11 mouse cellular contexts compared by ENCODE assay signal in the genomic region with DNA sequence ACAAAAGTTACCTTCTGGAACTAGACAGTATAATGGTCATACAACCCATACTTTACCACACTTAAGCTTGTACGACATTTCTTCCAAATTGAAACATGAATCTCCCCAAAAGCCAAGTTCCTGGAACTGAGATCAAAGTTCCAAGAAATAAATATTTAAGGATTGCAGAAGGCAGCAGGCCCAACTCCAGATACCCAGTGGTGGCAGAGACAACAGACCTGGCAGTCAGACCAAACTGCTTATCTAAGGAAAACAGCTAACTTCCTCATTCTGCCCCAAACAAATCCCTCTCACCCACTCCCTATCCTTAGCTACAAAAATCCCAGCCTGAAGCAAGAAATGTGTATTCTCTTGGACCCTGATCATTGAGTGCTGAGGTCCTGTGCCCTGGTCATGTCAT. TPM values are rescaled to one million over a fixed set of nuclear protein-coding genes. Genes with fewer than 3 reads are reported as not detected.
DNase-seq lines count a peak whose midpoint lies in the region; ATAC-seq and TF ChIP-seq lines count a peak whose summit lies in the region.
"Had no signal": no experiment of that assay in that cellular context is flagged by ENCODE, and none has a peak within 500 bp of the region (broad histone marks: within the 10 kb centered on the region; RNA-seq: fewer than 3 reads in every experiment).

No protein-coding gene starts in this region.

- H3K4me2 ChIP-seq in heart, postnatal 0 days (ENCODE audit: low read depth, low read length): 0 out of 2 replicates have a peak overlapping the region, but pooled peaks have one; percentile 7
- peak overlapping the region; percentile 91 for H3K4me2 ChIP-seq in liver, embryonic 13.5 days

- H3K27me3 ChIP-seq in heart, postnatal 0 days (ENCODE audit: control insufficient read depth, insufficient read depth, low read length): no peaks in the 10 kb centered on the region
- no peaks in the 10 kb centered on the region for H3K27me3 ChIP-seq in testis, adult 2 months (ENCODE audit: control insufficient read depth, insufficient read depth, low read length)
- no peaks in the 10 kb centered on the region for H3K27me3 ChIP-seq in liver, embryonic 13.5 days

- no peak for DNase-seq in heart, postnatal 0 days (ENCODE audit: low spot score)
- no peak for DNase-seq in heart, postnatal 25 days (ENCODE audit: low spot score)
- DNase-seq in testis, postnatal 10 days (ENCODE audit: low spot score): no peak
- DNase-seq in liver, embryonic 13.5 days: peak; percentile 39
- DNase-seq in thymus, adult 18-20 months: no peak
- no peak for DNase-seq in adrenal gland, postnatal 14 days
- no peak for DNase-seq in spleen, postnatal 14 days (ENCODE audit: low spot score in 2 of 2)
- DNase-seq: lung, adult 2 months; right cerebral cortex, postnatal 25 days had no signal

- no peak for TF ChIP-seq CTCF in heart, postnatal 0 days (IDR thresholded peaks at IDR 0.05; ENCODE audit: low read depth)
- no peak for TF ChIP-seq CTCF in testis, adult 2 months (IDR thresholded peaks at IDR 0.05; ENCODE audit: control insufficient read depth, insufficient read depth, insufficient replicate concordance, low read depth, low read length)

- no peak for TF ChIP-seq POLR2A in testis, adult 2 months (IDR thresholded peaks at IDR 0.05; ENCODE audit: control insufficient read depth, low read depth, low read length)

- WGBS in heart, postnatal 0 days: 72% methylated on average over 1 of the region's 1 CpGs
- WGBS in liver, embryonic 13.5 days (ENCODE audit: insufficient replicate concordance): 10% methylated on average over 1 of the region's 1 CpGs

- no peaks in the 10 kb centered on the region for H3K36me3 ChIP-seq in heart, postnatal 0 days (replicated peaks; ENCODE audit: control insufficient read depth, insufficient read depth, low read length)
- peaks cover 2% of the 10 kb centered on the region for H3K36me3 ChIP-seq in testis, adult 2 months (ENCODE audit: control insufficient read depth, insufficient read depth, low read length)
- peaks cover 13% of the 10 kb centered on the region for H3K36me3 ChIP-seq in liver, embryonic 13.5 days

- intact Hi-C loops in heart, postnatal 25 days (cut with DNase I): loop anchor here (5.0 kb wide), 3 partner anchors 73 to 238 kb away; partner anchors contain the start of genes Alkbh5 and Tmem11

- H3K4me1 ChIP-seq in heart, postnatal 0 days (ENCODE audit: control insufficient read depth, insufficient read depth): peaks cover 31% of the 10 kb centered on the region
- H3K4me1 ChIP-seq in testis, adult 2 months (ENCODE audit: control insufficient read depth, insufficient read depth, low read length): peaks cover 15% of the 10 kb centered on the region
- peaks cover 52% of the 10 kb centered on the region for H3K4me1 ChIP-seq in liver, embryonic 13.5 days (replicated peaks)

- no peak for TF ChIP-seq EP300 in heart, postnatal 0 days (IDR thresholded peaks at IDR 0.05; ENCODE audit: low read depth)

- no peak overlapping the region for H3K27ac ChIP-seq in heart, postnatal 0 days (ENCODE audit: low read depth)
- H3K27ac ChIP-seq in testis, adult 2 months (ENCODE audit: control insufficient read depth, insufficient read depth, low read depth, low read length): no peak overlapping the region
- H3K27ac ChIP-seq in liver, embryonic 13.5 days: no peak overlapping the region
- H3K27ac ChIP-seq: kidney, postnatal 0 days had no signal

- no peak overlapping the region for H3K9ac ChIP-seq in heart, postnatal 0 days (replicated peaks; ENCODE audit: low read depth, low read length)
- peak overlapping the region; percentile 87; the same call in 1 of the 2 replicates for H3K9ac ChIP-seq in liver, embryonic 13.5 days

- H3K9me3 ChIP-seq in heart, postnatal 0 days (replicated peaks; ENCODE audit: control insufficient read depth, low read length): no peaks in the 10 kb centered on the region
- H3K9me3 ChIP-seq in liver, embryonic 13.5 days (replicated peaks): no peaks in the 10 kb centered on the region

- no peak overlapping the region for H3K4me3 ChIP-seq in heart, postnatal 0 days (ENCODE audit: low read depth, low read length)
- peak overlapping the region; percentile 14; the same call in 1 of the 2 replicates for H3K4me3 ChIP-seq in testis, adult 2 months (ENCODE audit: control insufficient read depth, low read depth, low read length)
- H3K4me3 ChIP-seq in liver, embryonic 13.5 days (replicated peaks): peak overlapping the region; percentile 85; the same call in 1 of the 2 replicates

- ATAC-seq in heart, postnatal 0 days (ENCODE audit: insufficient read depth, low read depth): no peak
- ATAC-seq in liver, embryonic 13.5 days (ENCODE audit: low read depth): no peak

RNA-seq across cellular contexts. Expression of gene Top3a, which starts 2.3 kb away (rescaled TPM):
- 7.3 and 8.8 TPM in 2 replicates for total RNA-seq in heart, postnatal 0 days (2014; rRNA removed; ENCODE audit: low replicate concordance)
- polyA plus RNA-seq in heart, postnatal 0 days (2015; fragmentation: Nextera tagmentation; extraction: Ambion mirVana): 3.8 and 4.4 TPM in 2 replicates
- total RNA-seq in heart, postnatal 25 days (2021): 1 to 10 TPM; 4.1 to 4.2 TPM
- 14.4 and 14.8 TPM in 2 replicates for polyA plus RNA-seq in testis, adult 2 months (2012; rRNA removed)
- polyA plus RNA-seq in liver, embryonic 13.5 days (2015; fragmentation: Nextera tagmentation; extraction: Ambion mirVana): 6.7 and 8.5 TPM in 2 replicates
- 9.2 and 9.7 TPM in 2 replicates for total RNA-seq in adrenal gland, postnatal 14 days (2021)

RNA-seq across cellular contexts. Expression of gene Smcr8, which starts 2.5 kb away (rescaled TPM):
- total RNA-seq in heart, postnatal 0 days (2014; rRNA removed; ENCODE audit: low replicate concordance): 7.6 and 8.2 TPM in 2 replicates
- 2.0 and 2.1 TPM in 2 replicates for polyA plus RNA-seq in heart, postnatal 0 days (2015; fragmentation: Nextera tagmentation; extraction: Ambion mirVana)
- 10 to 100 TPM; 13.4 to 16.3 TPM for total RNA-seq in heart, postnatal 25 days (2021)
- polyA plus RNA-seq in testis, adult 2 months (2012; rRNA removed): 4.5 and 4.6 TPM in 2 replicates
- polyA plus RNA-seq in liver, embryonic 13.5 days (2015; fragmentation: Nextera tagmentation; extraction: Ambion mirVana): 2.2 and 3.2 TPM in 2 replicates
- total RNA-seq in adrenal gland, postnatal 14 days (2021): 20.8 and 22.4 TPM in 2 replicates

RNA-seq across cellular contexts. Expression of gene Shmt1, which starts 36.7 kb away (rescaled TPM):
- 34.6 and 77.7 TPM in 2 replicates for total RNA-seq in heart, postnatal 0 days (2014; rRNA removed; ENCODE audit: low replicate concordance)
- 25.2 and 26.7 TPM in 2 replicates for polyA plus RNA-seq in heart, postnatal 0 days (2015; fragmentation: Nextera tagmentation; extraction: Ambion mirVana)
- total RNA-seq in heart, postnatal 25 days (2021): 10 to 100 TPM in 1 of 2 experiments, 1 to 10 TPM in 1; 5.1 to 12.6 TPM
- polyA plus RNA-seq in testis, adult 2 months (2012; rRNA removed): 39.3 and 51.5 TPM in 2 replicates
- 50.1 and 54.2 TPM in 2 replicates for polyA plus RNA-seq in liver, embryonic 13.5 days (2015; fragmentation: Nextera tagmentation; extraction: Ambion mirVana)
- total RNA-seq in adrenal gland, postnatal 14 days (2021): 87.9 and 89.6 TPM in 2 replicates

RNA-seq across cellular contexts. Expression of gene Mief2, which starts 46.6 kb away (rescaled TPM):
- total RNA-seq in heart, postnatal 0 days (2014; rRNA removed; ENCODE audit: low replicate concordance): 26.5 and 27.4 TPM in 2 replicates
- 19.5 and 20.4 TPM in 2 replicates for polyA plus RNA-seq in heart, postnatal 0 days (2015; fragmentation: Nextera tagmentation; extraction: Ambion mirVana)
- 10 to 100 TPM; 31.6 to 32.9 TPM for total RNA-seq in heart, postnatal 25 days (2021)
- polyA plus RNA-seq in testis, adult 2 months (2012; rRNA removed): 7.2 and 7.7 TPM in 2 replicates
- 3.0 and 3.6 TPM in 2 replicates for polyA plus RNA-seq in liver, embryonic 13.5 days (2015; fragmentation: Nextera tagmentation; extraction: Ambion mirVana)
- total RNA-seq in adrenal gland, postnatal 14 days (2021): 30.8 and 36.0 TPM in 2 replicates

RNA-seq across cellular contexts. Expression of gene Flii, which starts 47.8 kb away (rescaled TPM):
- total RNA-seq in heart, postnatal 0 days (2014; rRNA removed; ENCODE audit: low replicate concordance): 82.2 and 123 TPM in 2 replicates
- 52.6 and 55.3 TPM in 2 replicates for polyA plus RNA-seq in heart, postnatal 0 days (2015; fragmentation: Nextera tagmentation; extraction: Ambion mirVana)
- total RNA-seq in heart, postnatal 25 days (2021): 100 to 1,000 TPM; 112 to 120 TPM
- 31.0 and 32.9 TPM in 2 replicates for polyA plus RNA-seq in testis, adult 2 months (2012; rRNA removed)
- 25.2 and 28.7 TPM in 2 replicates for polyA plus RNA-seq in liver, embryonic 13.5 days (2015; fragmentation: Nextera tagmentation; extraction: Ambion mirVana)
- total RNA-seq in adrenal gland, postnatal 14 days (2021): 126 and 137 TPM in 2 replicates
